ENCODE assay signal across 8 mouse cellular contexts in the genomic region with DNA sequence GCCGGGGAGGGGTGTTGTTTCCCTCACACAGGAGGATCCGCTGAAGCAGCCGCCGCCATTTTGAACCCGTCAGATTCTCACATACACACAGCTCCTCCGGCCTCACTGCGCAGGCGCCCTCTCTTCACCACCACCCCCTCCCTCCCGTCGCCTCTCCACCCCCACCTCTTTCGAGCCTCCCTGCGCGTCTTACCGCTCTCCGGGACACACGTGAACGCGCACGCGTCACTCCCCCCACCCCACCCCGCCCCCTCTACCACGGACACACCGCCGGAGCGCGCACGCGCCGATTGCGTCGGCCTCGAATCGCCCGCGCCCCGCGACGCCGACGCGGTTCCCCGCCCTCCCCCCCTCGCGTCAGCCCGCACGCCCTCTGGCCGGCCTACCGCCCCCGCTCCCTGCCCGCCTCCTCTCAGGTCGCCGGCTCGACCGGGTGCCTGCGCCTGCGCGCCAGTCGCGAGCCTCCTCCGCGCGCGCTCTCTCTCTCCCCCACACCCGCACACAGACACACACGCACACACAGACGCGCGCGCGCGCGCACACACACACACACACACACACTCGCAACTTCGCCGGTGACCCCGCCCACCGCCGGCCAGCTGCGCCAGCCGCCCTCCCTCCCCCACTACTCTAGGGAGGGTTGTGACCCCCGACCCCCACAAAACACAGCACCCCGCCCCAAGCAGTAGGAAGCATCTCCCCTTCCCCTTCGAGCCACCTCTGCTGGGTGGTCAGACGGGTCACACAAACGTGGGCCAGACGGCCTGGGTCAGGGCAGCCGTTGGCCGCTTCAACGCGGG. TPM values are rescaled to one million over a fixed set of nuclear protein-coding genes. Genes with fewer than 3 reads are reported as not detected.
DNase-seq lines count a peak whose midpoint lies in the region; ATAC-seq and TF ChIP-seq lines count a peak whose summit lies in the region.

No protein-coding gene starts in this region.

- H3K27ac ChIP-seq in embryonic facial prominence, embryonic 14.5 days (replicated peaks; ENCODE audit: low read depth, low read length), result peak overlapping the region; percentile 95
- H3K27ac ChIP-seq in limb, embryonic 14.5 days (replicated peaks; ENCODE audit: low read depth, low read length), result peak overlapping the region; percentile 95
- H3K27ac ChIP-seq in midbrain, postnatal 0 days (ENCODE audit: low read depth, low read length), result peak overlapping the region; percentile 88

- peak overlapping the region; percentile 100 for H3K4me3 ChIP-seq in embryonic facial prominence, embryonic 14.5 days (ENCODE audit: low read depth, low read length)
- peak overlapping the region; percentile 100 for H3K4me3 ChIP-seq in limb, embryonic 14.5 days (replicated peaks; ENCODE audit: low read length)
- peak overlapping the region; percentile 97 for H3K4me3 ChIP-seq in midbrain, postnatal 0 days (ENCODE audit: low read depth, low read length)

- peak overlapping the region; percentile 99 for H3K9ac ChIP-seq in embryonic facial prominence, embryonic 14.5 days (ENCODE audit: low read depth, low read length)
- peak overlapping the region; percentile 97 for H3K9ac ChIP-seq in limb, embryonic 14.5 days (ENCODE audit: low read depth, low read length, severe bottlenecking)
- peak overlapping the region; percentile 97 for H3K9ac ChIP-seq in midbrain, postnatal 0 days (replicated peaks; ENCODE audit: low read length, poor library complexity, severe bottlenecking)

- peak overlapping the region; percentile 79 for H3K4me2 ChIP-seq in embryonic facial prominence, embryonic 14.5 days (ENCODE audit: low read depth, low read length)
- peak overlapping the region; percentile 88 for H3K4me2 ChIP-seq in limb, embryonic 14.5 days (replicated peaks; ENCODE audit: low read depth, low read length, severe bottlenecking)
- H3K4me2 ChIP-seq in midbrain, postnatal 0 days (ENCODE audit: low read depth, low read length, poor library complexity, severe bottlenecking), result peak overlapping the region; percentile 93

- no peaks in the 10 kb centered on the region for H3K27me3 ChIP-seq in embryonic facial prominence, embryonic 14.5 days (replicated peaks; ENCODE audit: control insufficient read depth, insufficient read depth, low read length)
- H3K27me3 ChIP-seq in limb, embryonic 14.5 days (ENCODE audit: control insufficient read depth, insufficient read depth, low read length), result no peaks in the 10 kb centered on the region
- no peaks in the 10 kb centered on the region for H3K27me3 ChIP-seq in midbrain, postnatal 0 days (ENCODE audit: insufficient read depth, low read length)

- H3K9me3 ChIP-seq in embryonic facial prominence, embryonic 14.5 days (ENCODE audit: control insufficient read depth, low read length), result no peaks in the 10 kb centered on the region
- no peaks in the 10 kb centered on the region for H3K9me3 ChIP-seq in limb, embryonic 14.5 days (ENCODE audit: control insufficient read depth, low read length)
- no peaks in the 10 kb centered on the region for H3K9me3 ChIP-seq in midbrain, postnatal 0 days (ENCODE audit: low read length)

- peaks cover 13% of the 10 kb centered on the region; the same call in 1 of the 2 replicates for H3K36me3 ChIP-seq in embryonic facial prominence, embryonic 14.5 days (ENCODE audit: control insufficient read depth, insufficient read depth, low read length)
- H3K36me3 ChIP-seq in limb, embryonic 14.5 days (ENCODE audit: control insufficient read depth, insufficient read depth, low read length), result peaks cover 8% of the 10 kb centered on the region; the same call in 1 of the 2 replicates
- no peaks in the 10 kb centered on the region for H3K36me3 ChIP-seq in midbrain, postnatal 0 days (ENCODE audit: insufficient read depth, low read length)

- peak; percentile 94 for ATAC-seq in embryonic facial prominence, embryonic 14.5 days (ENCODE audit: low read depth)
- peak; percentile 92 for ATAC-seq in limb, embryonic 14.5 days (ENCODE audit: low FRiP score, low read depth)
- peak; percentile 94 for ATAC-seq in midbrain, postnatal 0 days (ENCODE audit: low FRiP score)

- H3K4me1 ChIP-seq in embryonic facial prominence, embryonic 14.5 days (ENCODE audit: control insufficient read depth, insufficient read depth, low read length), result peaks cover 12% of the 10 kb centered on the region
- H3K4me1 ChIP-seq in limb, embryonic 14.5 days (ENCODE audit: control insufficient read depth, insufficient read depth, low read length), result peaks cover 9% of the 10 kb centered on the region; the same call in 1 of the 2 replicates
- H3K4me1 ChIP-seq in midbrain, postnatal 0 days (ENCODE audit: insufficient read depth, low read length), result peaks cover 6% of the 10 kb centered on the region; the same call in 1 of the 2 replicates

- 0 out of 2 replicates have a peak, but pooled peaks have one; percentile 40 for TF ChIP-seq POLR2A in limb, embryonic 14.5 days (IDR thresholded peaks at IDR 0.05; ENCODE audit: borderline replicate concordance, extremely low read depth, insufficient read depth, insufficient read length)

- WGBS in embryonic facial prominence, embryonic 14.5 days, result under 1% methylated on average over 43 of the region's 90 CpGs
- 3% methylated on average over 32 of the region's 90 CpGs for WGBS in limb, embryonic 14.5 days
- WGBS in midbrain, postnatal 0 days, result under 1% methylated on average over 47 of the region's 90 CpGs

- no peak for TF ChIP-seq CTCF in midbrain, postnatal 0 days (IDR thresholded peaks at IDR 0.05)

- peak; percentile 99 for DNase-seq in 3T3-L1 (ENCODE audit: low read depth, low spot score)
- DNase-seq in adrenal gland, postnatal 4 days (ENCODE audit: low spot score in 2 of 2), result peak; percentile 81 to 92
- peak; percentile 99 for DNase-seq in embryonic facial prominence, embryonic 14.5 days (ENCODE audit: low spot score)
- peak; percentile 93 for DNase-seq in heart, adult 8-10 months (ENCODE audit: low spot score)
- DNase-seq in kidney, adult 9 months, result peak; percentile 97
- DNase-seq in limb, embryonic 14.5 days (ENCODE audit: low spot score), result peak; percentile 98
- peak; percentile 99 for DNase-seq in midbrain, postnatal 0 days (ENCODE audit: low spot score)
- peak; percentile 91 to 93 for DNase-seq in spleen, postnatal 14 days (ENCODE audit: low spot score in 2 of 2)

RNA-seq across cellular contexts. Expression of a gene that starts 0.9 kb away (rescaled TPM):
- total RNA-seq in adrenal gland, postnatal 4 days (2021), result 100 to 1,000 TPM; 104 to 106 TPM
- polyA plus RNA-seq in embryonic facial prominence, embryonic 14.5 days (2014; fragmentation: Nextera tagmentation; extraction: Ambion mirVana), result 48.3 and 52.6 TPM in 2 replicates
- 10 to 100 TPM; 36.9 to 47.7 (median 38.9) TPM for total RNA-seq in heart, adult 8-10 months (2022)
- 99.7 and 126 TPM in 2 replicates for polyA plus RNA-seq in limb, embryonic 14.5 days (2012; rRNA removed)
- polyA plus RNA-seq in limb, embryonic 14.5 days (2014; fragmentation: Nextera tagmentation; extraction: Ambion mirVana), result 54.4 and 59.8 TPM in 2 replicates
- 64.9 and 103 TPM in 2 replicates for total RNA-seq in midbrain, postnatal 0 days (2014; rRNA removed)
- polyA plus RNA-seq in midbrain, postnatal 0 days (2015; fragmentation: Nextera tagmentation; extraction: Ambion mirVana), result 17.8 and 18.4 TPM in 2 replicates

RNA-seq across cellular contexts. Expression of a gene that starts 42.0 kb away (rescaled TPM):
- 10 to 100 TPM; 18.0 to 19.7 TPM for total RNA-seq in adrenal gland, postnatal 4 days (2021)
- polyA plus RNA-seq in embryonic facial prominence, embryonic 14.5 days (2014; fragmentation: Nextera tagmentation; extraction: Ambion mirVana), result 30.0 and 40.4 TPM in 2 replicates
- total RNA-seq in heart, adult 8-10 months (2022), result 1 to 10 TPM; 5.1 to 6.7 (median 5.8) TPM
- polyA plus RNA-seq in limb, embryonic 14.5 days (2012; rRNA removed), result 33.8 and 36.6 TPM in 2 replicates
- polyA plus RNA-seq in limb, embryonic 14.5 days (2014; fragmentation: Nextera tagmentation; extraction: Ambion mirVana), result 44.2 and 51.0 TPM in 2 replicates
- 4.3 and 6.2 TPM in 2 replicates for total RNA-seq in midbrain, postnatal 0 days (2014; rRNA removed)
- 2.7 and 4.5 TPM in 2 replicates for polyA plus RNA-seq in midbrain, postnatal 0 days (2015; fragmentation: Nextera tagmentation; extraction: Ambion mirVana)

Comparison
In these comparisons a context has a peak if more than half of its experiments do, and no peak if none do; other contexts are left out.
1. Peak in every context shown above with its lines: DNase-seq, ATAC-seq, H3K4me3 ChIP-seq and H3K27ac ChIP-seq.